Mouse (Mus musculus): ENCODE results near the gene Gabrg3. TPM values are rescaled to one million over a fixed set of nuclear protein-coding genes. Genes with fewer than 3 reads are reported as not detected.

Gabrg3 gene
- total and polyA plus RNA-seq, 2 experiments from 2014 or later, result 11.5 to 11.8 TPM

DNA sequence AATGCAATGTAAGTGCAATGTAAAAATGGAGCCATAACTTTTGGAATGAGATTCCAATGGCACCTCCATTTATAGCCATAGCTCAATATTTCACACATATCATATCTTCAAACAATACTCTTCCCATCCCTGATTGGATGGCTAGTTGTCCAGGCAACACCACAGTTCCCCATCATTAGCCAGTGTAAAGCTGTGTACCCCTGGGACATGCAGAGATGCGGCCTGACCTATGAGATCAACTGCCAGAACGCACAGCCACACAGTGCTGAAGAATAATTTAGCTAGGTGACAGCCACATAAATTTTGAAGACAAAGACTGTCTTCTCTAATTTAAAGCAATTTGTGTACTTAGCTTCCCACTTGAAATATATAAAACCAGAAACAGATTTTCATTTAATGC, 472.1 kb downstream of the Gabrg3 start:
- H3K27me3 ChIP-seq (ENCODE audit: insufficient read depth, low read length), result no peaks in the 10 kb centered on the region
- no peak overlapping the region for H3K4me2 ChIP-seq (ENCODE audit: low read depth, low read length, poor library complexity, severe bottlenecking)
- H3K4me1 ChIP-seq (ENCODE audit: insufficient read depth, low read length), result no peaks in the 10 kb centered on the region
- no peak overlapping the region for H3K4me3 ChIP-seq (ENCODE audit: low read depth, low read length)
- H3K36me3 ChIP-seq (ENCODE audit: insufficient read depth, low read length), result no peaks in the 10 kb centered on the region
- no peak overlapping the region for H3K27ac ChIP-seq (ENCODE audit: low read depth, low read length)
- WGBS, result 70% methylated on average over 2 of the region's 2 CpGs
- no peak overlapping the region for H3K9ac ChIP-seq (replicated peaks; ENCODE audit: low read length, poor library complexity, severe bottlenecking)
- DNase-seq (ENCODE audit: low spot score), result peak; percentile 21
- TF ChIP-seq CTCF (IDR thresholded peaks at IDR 0.05), result no peak
- ATAC-seq (ENCODE audit: low FRiP score), result peak; percentile 60; the same call in 1 of the 2 replicates
- no peaks in the 10 kb centered on the region for H3K9me3 ChIP-seq (ENCODE audit: low read length)

DNA sequence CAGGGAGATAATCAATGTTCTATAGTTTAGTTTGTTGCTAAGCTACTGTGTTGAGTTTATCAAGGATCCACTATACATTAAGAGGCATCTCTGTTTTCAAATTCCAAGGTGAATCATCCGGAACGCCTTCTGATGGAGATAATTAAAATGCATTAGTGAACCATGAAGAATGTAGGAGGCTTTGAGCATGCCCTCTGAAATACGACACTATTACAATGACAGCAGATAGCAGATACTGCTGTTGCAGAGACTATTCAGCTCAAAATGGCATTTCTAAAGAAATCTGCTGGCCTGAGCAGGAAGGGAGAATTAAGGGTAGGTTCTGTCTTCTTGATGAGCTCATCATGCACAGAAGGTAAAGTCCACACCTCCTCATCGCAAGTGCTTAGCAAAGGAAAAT, 487.2 kb downstream of the Gabrg3 start:
- H3K9me3 ChIP-seq (ENCODE audit: low read length), result no peaks in the 10 kb centered on the region
- H3K4me3 ChIP-seq (ENCODE audit: low read depth, low read length), result no peak overlapping the region
- ATAC-seq (ENCODE audit: low FRiP score) (no peak), DNase-seq (ENCODE audit: low spot score) (no peak)
- H3K9ac ChIP-seq (replicated peaks; ENCODE audit: low read length, poor library complexity, severe bottlenecking), result no peak overlapping the region
- WGBS, result 39% methylated on average over 4 of the region's 4 CpGs
- H3K36me3 ChIP-seq (ENCODE audit: insufficient read depth, low read length), result no peaks in the 10 kb centered on the region
- H3K4me2 ChIP-seq (ENCODE audit: low read depth, low read length, poor library complexity, severe bottlenecking), result no peak overlapping the region
- no peak for TF ChIP-seq CTCF (IDR thresholded peaks at IDR 0.05)
- no peak overlapping the region for H3K27ac ChIP-seq (ENCODE audit: low read depth, low read length)
- H3K27me3 ChIP-seq (ENCODE audit: insufficient read depth, low read length), result no peaks in the 10 kb centered on the region
- no peaks in the 10 kb centered on the region for H3K4me1 ChIP-seq (ENCODE audit: insufficient read depth, low read length)

DNA sequence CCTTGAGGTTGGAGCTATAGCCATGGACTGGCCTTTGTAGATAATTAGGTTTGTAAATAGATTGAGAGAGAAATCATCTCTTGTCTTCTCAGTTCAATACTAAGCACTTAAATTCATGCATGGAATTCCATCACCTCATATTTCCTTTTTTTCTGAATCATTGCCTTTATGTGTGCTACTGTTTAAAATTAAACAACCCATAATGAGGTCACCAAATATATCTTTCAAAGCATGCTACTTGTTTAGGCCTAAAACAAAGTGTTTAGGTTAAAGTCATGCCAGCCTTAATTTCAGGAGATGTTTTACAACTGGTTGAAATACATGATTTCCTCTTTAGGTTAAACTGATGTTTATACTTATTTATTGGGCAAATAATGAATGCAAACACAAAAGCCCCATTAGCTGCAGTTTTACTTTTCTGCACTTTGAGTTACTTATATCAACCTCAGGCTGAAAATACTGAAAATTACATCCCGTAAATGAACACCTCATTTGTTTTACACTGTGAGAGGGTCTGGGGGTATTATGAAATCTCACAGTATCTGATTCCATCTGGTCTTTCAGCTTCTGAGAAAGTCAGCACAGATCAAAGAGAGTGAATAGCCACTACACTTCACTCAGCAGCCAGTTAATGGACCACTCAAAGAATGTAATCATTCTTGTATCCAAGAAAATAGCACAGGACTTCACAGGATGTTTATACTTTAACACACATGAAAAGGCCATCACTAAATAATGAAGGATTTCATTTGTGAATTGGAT, 519.5 kb downstream of the Gabrg3 start:
- no peak for TF ChIP-seq CTCF (IDR thresholded peaks at IDR 0.05)
- no peak for ATAC-seq (ENCODE audit: low FRiP score)
- WGBS, result 90% methylated on average over 1 of the region's 1 CpGs

DNA sequence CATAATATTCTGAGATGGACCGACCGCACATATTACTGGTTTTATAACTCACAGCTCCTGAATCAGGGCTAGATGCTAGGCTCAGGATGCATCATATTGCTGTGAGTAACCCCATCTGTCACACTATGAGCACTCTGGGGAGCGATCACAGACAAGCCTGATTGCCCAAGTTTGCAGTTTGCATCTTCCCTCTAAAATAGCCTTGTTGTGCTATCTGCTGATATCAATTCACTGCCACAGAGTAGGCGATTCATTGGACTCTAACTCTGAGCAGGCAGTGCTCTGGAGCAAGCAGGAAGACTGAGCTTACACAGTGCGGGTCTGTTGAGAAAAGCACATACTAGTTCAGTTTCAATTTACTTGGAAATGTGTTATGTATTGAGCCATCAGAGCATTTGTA, 543.4 kb downstream of the Gabrg3 start:
- 90% methylated on average over 5 of the region's 5 CpGs for WGBS
- ATAC-seq (ENCODE audit: low FRiP score) (no peak), DNase-seq (ENCODE audit: low spot score) (no peak)
- Histone ChIP-seq H3K9me3 (ENCODE audit: low read length) (no peaks in the 10 kb centered on the region), H3K36me3 (ENCODE audit: insufficient read depth, low read length) (no peaks in the 10 kb centered on the region), H3K9ac (replicated peaks; ENCODE audit: low read length, poor library complexity, severe bottlenecking) (no peak overlapping the region), H3K27ac (ENCODE audit: low read depth, low read length) (no peak overlapping the region), H3K4me3 (ENCODE audit: low read depth, low read length) (no peak overlapping the region), H3K4me1 (ENCODE audit: insufficient read depth, low read length) (no peaks in the 10 kb centered on the region), H3K4me2 (ENCODE audit: low read depth, low read length, poor library complexity, severe bottlenecking) (no peak overlapping the region), H3K27me3 (ENCODE audit: insufficient read depth, low read length) (no peaks in the 10 kb centered on the region)
- TF ChIP-seq CTCF (IDR thresholded peaks at IDR 0.05), result no peak

More for the DNA sequence above, 519.5 kb downstream of the Gabrg3 start:
- Histone ChIP-seq H3K4me1 (ENCODE audit: insufficient read depth, low read length) (no peaks in the 10 kb centered on the region), H3K36me3 (ENCODE audit: insufficient read depth, low read length) (no peaks in the 10 kb centered on the region), H3K4me2 (ENCODE audit: low read depth, low read length, poor library complexity, severe bottlenecking) (no peak overlapping the region), H3K9ac (replicated peaks; ENCODE audit: low read length, poor library complexity, severe bottlenecking) (no peak overlapping the region), H3K27me3 (ENCODE audit: insufficient read depth, low read length) (no peaks in the 10 kb centered on the region), H3K27ac (ENCODE audit: low read depth, low read length) (no peak overlapping the region), H3K9me3 (ENCODE audit: low read length) (no peaks in the 10 kb centered on the region), H3K4me3 (ENCODE audit: low read depth, low read length) (no peak overlapping the region)
- DNase-seq (ENCODE audit: low spot score), result no peak

DNA sequence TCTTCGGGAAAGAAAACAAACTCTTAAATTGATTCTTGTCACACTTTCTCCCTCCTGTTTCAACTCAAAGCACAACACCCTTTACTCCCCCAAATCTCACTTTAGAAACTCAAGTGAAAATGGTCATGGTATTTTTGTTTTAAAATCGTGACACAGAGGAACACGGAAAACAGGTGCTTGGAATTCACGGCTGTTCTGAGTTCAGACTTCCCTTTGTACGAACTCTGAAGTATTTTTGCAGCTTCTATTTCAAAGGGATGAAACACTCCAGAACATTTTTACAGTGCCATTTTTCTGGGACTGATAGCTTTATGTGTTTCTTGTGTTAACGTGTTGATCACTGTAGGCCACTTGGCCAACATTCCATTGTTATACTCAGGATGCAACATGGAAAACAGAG, 561.5 kb downstream of the Gabrg3 start:
- TF ChIP-seq CTCF (IDR thresholded peaks at IDR 0.05), result no peak
- ATAC-seq (ENCODE audit: low FRiP score), result no peak

DNA sequence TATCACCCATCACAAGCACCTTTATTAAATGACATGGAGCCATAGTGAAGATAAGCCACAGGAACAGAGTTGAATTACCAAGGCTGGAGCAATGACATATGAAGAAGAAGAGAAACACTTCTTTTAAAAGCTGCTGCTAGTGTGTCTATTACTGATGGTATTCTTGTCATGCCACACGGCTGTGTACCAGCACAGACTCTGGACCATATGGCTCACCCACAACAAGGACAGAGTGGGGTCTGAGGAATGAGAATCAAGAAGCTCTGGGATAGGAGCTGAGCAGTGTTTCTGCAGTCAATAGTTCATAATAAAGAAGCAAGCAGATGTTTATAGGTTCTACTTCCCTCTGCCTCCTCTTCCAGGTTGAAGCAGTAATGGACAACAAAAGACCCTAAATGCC, 585.1 kb downstream of the Gabrg3 start:
- no peaks in the 10 kb centered on the region for H3K36me3 ChIP-seq (ENCODE audit: insufficient read depth, low read length)
- DNase-seq (ENCODE audit: low spot score) (no peak), ATAC-seq (ENCODE audit: low FRiP score) (no peak)
- H3K9ac ChIP-seq (replicated peaks; ENCODE audit: low read length, poor library complexity, severe bottlenecking), result no peak overlapping the region
- no peaks in the 10 kb centered on the region for H3K9me3 ChIP-seq (ENCODE audit: low read length)
- 89% methylated on average over 1 of the region's 1 CpGs for WGBS
- TF ChIP-seq CTCF (IDR thresholded peaks at IDR 0.05), result no peak
- no peaks in the 10 kb centered on the region for H3K4me1 ChIP-seq (ENCODE audit: insufficient read depth, low read length)
- H3K4me2 ChIP-seq (ENCODE audit: low read depth, low read length, poor library complexity, severe bottlenecking), result no peak overlapping the region
- no peak overlapping the region for H3K27ac ChIP-seq (ENCODE audit: low read depth, low read length)
- no peak overlapping the region for H3K4me3 ChIP-seq (ENCODE audit: low read depth, low read length)
- no peaks in the 10 kb centered on the region for H3K27me3 ChIP-seq (ENCODE audit: insufficient read depth, low read length)

More for the DNA sequence above, 561.5 kb downstream of the Gabrg3 start:
- no peak for DNase-seq (ENCODE audit: low spot score)
- no peak overlapping the region for H3K4me2 ChIP-seq (ENCODE audit: low read depth, low read length, poor library complexity, severe bottlenecking)
- H3K27me3 ChIP-seq (ENCODE audit: insufficient read depth, low read length), result no peaks in the 10 kb centered on the region
- no peak overlapping the region for H3K9ac ChIP-seq (replicated peaks; ENCODE audit: low read length, poor library complexity, severe bottlenecking)
- no peak overlapping the region for H3K4me3 ChIP-seq (ENCODE audit: low read depth, low read length)
- H3K36me3 ChIP-seq (ENCODE audit: insufficient read depth, low read length), result no peaks in the 10 kb centered on the region
- no peaks in the 10 kb centered on the region for H3K9me3 ChIP-seq (ENCODE audit: low read length)
- no peak overlapping the region for H3K27ac ChIP-seq (ENCODE audit: low read depth, low read length)
- H3K4me1 ChIP-seq (ENCODE audit: insufficient read depth, low read length), result no peaks in the 10 kb centered on the region
- 87% methylated on average over 6 of the region's 6 CpGs for WGBS
